Mouse (Mus musculus) frontal cortex, adult 2 months (tissue): ENCODE measurements around the gene Xkr7. TPM values are rescaled to one million over a fixed set of nuclear protein-coding genes. Genes with fewer than 3 reads are reported as not detected.
A peak's percentile ranks its signal among the peaks of the same experiment; 100 is the strongest.

Experiments
- DNase-seq, 2 experiments: peaks; one replicate each; pipeline ENCODE4 v3.0.0; 2022; ENCODE audit warnings: low spot score in 1 of 2; ENCODE audit errors: extremely low spot score in 1 of 2
- polyA plus RNA-seq: library from polyadenylated mRNA; depleted of rRNA; stranded (reverse); fragments of >200 nt; gene quantifications from 2 replicates; pipeline ENCODE4 v1.2.3, GENCODE M21; 2012; rRNA removed

Xkr7 gene
- polyA plus RNA-seq: 1.5 and 1.8 TPM in 2 replicates

DNA sequence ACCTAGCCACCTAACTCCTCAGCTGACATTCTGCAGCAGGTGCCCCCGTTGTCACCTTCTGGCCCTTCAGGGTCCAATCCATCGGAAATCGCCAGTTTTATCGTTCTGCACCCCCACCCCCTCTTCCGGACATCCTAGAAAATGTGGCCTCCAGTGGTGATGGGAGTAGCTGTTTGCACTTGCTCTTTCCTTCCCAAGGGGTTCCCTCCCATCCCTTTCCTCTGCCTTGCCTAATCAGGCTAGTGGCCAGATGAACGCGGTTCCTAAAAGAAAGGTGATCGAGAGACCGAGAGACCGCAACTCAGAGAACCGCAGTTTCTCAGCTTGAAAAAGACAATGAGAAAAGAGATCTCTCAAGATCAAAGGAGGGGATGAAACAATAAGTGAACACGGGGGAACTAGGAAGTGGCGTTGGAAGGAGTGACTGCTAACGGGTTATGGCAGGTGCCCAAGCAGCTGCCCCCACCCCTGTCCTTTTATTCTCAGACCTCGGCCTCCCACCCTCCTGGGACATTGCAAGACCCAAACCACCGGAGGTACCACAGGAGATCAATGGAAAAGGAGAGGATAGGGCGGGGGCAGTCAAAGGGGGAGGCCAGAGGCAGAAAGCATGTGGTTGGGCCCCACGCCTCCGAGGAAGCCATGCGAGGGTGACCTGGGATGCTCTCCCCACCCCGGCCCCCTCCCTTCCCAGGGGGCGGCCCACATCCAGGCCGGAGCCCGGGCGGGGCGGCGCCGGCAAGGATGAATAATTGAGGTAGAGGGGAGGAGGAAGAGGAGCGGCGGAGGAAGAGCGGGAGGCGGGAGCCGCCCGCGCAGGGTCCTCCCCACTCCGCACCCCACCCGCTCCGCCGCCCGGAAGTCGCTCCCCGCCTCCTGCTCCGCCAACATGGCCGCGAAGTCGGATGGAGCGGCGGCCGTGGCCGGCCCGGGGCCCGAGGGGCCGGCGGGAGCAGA is at the start of gene Xkr7:
Gene Xkr7 (plus strand): TSS at position 727 of the 957 bp plus-strand sequence.
- peak in 1 of 2 experiments; percentile 29 for DNase-seq

DNA sequence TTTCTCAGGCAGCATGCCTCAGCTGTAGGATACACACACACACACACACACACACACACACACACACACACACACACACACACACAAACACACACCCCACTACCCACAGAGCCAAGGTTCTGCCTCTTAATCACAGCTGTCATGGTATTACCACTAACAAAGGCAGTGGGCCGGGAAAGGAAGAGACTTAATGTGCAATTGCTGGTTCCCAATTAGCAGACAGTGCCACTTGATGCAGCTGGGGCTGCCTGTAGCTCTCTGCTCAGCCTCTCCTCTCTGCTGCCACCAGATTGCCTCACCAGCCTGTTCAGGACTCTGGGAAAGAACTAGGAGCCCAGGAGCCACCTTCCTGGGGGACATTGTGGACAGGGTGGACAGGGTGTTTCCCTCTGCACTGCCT is 46.1 kb upstream of the Xkr7 start:
- peak in 1 of 2 experiments; percentile 13 for DNase-seq

DNA sequence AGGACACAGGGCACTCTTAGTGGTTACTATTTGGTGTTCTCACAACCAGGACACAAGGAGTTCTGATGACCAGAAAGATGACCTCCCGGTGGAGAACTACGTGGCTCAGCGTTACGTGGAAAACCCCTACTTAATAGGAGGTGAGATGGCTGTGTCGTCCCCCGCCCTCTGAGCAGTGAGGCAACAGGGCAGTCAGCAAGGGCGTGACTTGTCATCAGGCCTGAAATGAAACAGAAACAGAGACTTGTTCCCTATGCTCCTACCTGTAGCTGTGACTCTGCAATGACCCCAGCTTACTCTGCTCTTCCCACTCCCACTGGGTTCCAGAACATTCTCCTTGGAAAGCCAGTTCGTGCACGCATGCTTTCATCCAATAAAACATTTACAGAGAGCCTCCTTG is 40.1 kb upstream of the Xkr7 start:
- no peak for DNase-seq

DNA sequence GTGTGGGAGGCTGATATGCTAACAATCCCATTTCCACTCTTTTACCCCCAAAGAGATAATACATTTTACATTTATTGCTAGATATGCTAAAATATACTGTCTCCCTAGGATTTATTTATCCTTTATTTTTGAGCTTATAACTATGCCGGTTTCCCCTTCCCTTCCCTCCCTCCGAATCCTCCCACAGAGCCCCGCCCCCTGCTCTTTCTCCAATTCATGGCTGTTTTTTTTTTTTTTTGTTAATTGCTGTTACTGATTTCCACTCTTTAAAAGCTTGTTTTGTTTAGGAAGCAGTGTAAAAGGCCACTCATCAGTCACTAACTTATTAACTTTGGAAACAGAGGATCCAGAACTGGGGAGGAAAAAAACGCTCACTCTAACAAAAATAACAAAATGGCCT is 34.6 kb upstream of the Xkr7 start:
- no peak for DNase-seq

DNA sequence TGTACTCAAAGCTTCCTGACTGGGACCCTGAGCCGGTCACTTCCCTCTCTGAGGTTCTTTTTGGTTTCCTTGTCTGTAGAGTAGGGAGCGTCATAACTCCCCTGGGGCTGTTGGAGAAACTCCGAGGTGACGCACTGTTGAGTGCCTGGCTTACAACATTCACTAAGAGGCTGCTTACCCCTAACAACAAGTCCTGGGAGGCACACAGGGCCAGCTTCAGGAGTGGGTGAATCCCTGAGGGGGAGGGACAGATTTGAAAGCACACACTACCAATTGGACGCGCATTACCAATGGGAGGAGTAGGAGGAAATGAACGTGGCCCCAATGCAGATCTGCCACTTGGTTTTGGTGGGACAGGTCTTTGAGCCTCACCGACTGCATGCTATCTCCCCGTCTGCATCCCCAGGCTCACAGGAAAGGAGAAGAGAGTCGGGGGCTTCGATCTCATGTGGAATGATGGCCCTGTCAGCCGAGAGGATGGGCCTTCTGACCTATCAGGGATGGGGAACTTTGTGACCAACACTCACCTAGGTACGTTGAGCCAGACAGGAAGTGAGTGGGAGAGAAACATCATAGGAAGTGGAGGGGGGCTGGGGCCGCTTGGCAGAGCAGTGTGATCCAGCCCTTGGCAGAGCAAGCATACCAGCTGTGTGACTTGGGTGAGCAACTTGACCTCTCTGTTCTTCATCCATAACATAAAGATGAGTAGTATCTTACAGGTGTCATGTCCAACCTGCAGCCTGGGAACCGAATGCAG is 29.0 kb upstream of the Xkr7 start:
- DNase-seq: no peak

DNA sequence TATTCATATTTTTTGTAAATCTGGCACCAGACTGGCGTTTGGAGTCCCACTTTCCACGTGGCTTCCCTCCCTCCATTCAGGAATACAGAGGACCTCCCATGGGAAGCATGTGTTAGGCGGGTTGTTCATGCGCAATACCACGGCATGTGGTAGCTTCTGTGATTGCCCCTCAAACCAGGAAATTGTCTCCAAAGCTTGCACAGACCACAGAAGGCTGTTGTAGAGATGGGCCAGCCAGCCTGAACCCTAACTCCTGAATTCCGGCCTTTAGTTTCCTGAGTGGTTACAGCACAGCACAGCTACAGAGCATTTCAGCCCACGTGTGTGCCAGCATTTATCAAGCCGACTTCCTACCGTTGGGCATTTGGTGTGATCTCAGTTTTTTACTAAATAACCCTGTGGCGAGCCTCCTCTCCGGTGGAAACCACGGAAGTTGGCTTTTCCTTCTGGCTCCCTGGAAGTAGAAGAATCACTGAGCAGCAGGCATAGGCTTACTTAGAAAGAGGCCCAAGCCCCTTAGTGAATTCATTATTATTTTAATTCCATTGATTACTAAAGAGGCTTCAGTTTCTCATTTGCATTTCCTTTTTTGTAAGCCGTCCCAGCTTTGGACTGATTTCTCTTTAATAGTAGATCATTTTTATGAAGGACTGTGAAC is 27.8 kb upstream of the Xkr7 start:
- DNase-seq: no peak

DNA sequence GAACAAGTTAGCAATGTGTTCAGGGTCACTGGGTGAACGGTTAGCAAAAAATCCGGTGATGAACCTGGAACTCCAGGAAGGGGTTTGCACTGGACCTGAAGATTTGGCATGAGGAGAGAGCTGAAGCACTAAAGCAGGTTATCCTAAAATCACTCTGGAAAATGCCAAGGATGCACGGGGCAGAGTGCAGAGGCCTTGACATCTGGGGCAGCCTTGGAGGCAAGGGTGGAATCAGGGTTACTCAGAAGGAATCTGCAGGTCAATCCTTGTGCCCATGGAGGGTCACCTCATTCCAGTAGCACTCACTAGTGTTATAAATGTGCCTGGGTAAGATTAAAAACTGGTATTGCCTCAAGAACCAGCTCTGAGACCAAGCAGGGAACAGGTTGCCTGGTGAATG is 25.7 kb upstream of the Xkr7 start:
- DNase-seq: no peak

DNA sequence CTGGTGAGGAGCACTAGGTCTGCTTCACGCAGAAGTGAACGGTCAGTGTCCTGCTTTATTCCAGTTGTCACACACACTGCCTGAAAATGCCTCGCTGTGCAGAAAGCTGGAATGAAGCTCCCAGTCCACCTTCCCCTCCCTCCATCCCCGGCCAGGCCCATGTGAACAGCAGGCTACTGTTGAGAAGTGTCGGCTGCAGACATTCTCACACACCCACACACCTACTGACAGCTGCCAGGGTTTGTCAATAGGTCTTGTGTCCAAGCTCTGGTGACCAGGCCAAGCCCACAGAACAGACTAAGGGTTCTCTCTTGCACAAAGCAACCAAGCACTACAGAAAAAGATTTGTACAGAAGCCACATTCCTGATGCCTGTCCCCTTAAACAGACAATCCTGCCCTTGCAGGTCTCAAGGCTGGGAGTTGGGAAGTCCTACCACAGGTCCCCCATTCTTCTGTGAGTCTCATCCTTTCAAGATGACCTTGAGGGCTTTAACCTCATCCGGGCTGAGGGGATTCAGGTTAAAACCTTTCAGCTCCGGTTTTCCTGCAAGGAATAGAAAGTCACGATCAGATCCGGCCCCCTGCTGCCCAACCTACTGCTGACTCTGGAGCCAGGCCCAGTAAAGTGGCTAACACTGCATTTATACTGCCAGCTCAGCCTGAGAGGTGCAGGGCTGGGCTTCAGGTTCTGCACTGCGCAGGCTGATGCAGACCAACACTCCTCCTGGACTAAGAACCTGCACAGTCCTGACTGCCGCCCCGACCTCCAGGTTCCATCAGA is 22.3 kb upstream of the Xkr7 start:
- DNase-seq: no peak

DNA sequence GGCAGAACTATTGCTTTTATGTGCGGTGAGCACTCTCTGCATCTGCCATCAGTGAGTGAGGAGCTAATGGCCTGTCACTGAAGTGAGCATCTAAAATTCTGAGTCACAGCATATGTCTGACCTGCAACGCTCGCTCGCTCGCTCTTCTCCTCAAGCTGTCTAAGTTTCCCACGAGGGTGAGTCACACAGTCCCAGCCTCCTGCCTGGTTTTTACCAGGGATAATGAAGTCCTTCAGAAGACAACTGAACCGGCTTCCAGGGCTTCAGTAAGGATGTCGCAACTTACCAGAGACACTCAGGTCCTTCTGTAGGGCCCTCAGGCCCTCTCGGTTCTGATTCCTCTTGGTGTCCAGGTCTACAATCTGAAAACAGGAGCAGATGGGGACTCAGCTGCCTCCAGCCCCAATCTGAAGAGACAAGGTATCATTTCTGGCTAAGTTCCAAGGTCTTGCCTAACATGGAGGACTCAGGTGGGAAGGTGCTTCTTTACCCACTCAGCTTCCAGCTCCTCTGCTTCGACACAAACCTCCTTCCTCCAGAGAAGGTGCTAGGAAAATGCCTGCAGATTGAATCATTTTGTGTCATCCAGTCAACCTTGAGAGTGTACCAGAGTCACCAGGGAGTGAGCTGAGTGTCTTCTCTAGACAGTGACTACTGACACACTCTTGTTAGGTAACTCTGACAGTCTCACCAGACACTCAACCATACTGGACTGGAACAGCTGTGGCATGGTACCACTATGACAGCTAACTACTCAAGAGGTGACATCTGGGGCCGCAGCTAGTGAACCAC is 17.7 kb upstream of the Xkr7 start:
- peak; percentile 37 to 63 for DNase-seq

DNA sequence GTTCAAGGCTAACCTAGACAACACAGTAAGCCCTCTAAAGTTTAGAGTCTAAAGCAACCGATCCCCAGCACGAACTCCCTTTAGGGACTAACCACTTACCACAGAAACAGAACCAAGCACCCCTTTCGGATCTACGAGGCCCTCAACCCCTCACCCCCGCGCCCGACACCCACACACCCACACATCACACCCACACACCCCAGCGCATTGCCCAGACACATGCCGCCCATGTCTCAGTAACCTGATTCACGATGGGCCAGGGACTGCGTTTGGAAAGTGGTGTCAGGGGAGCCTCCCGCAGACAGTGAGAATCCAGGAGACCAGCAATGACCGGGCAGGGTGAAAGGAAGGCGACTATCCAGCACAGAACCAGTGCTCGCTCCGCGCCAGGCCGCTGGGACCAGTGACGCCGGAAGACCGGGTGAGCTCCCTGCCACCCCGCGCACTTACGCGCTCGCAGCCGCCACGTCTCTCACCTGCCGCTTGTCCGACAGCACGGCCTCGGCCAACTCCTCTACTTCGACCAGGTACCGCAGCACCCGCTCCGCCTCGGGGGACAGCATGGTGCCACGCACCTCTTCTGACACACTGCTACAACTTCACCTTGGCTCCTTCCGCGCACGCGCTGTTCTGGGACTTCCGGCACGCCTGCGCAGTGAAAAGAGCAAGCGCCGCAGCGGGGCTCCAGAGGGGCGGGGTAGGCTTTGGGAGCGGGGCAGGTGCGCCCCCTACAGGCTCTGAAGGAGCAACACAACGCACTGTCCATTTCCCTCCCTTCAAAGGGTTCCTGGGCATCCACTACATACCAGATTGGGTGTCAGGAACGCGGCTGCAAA is 16.7 kb upstream of the Xkr7 start, which contains the start of gene Pdrg1:
Gene Pdrg1 (minus strand): TSS at position 670 of the 836 bp plus-strand sequence.
- DNase-seq: peak; percentile 89 to 98

DNA sequence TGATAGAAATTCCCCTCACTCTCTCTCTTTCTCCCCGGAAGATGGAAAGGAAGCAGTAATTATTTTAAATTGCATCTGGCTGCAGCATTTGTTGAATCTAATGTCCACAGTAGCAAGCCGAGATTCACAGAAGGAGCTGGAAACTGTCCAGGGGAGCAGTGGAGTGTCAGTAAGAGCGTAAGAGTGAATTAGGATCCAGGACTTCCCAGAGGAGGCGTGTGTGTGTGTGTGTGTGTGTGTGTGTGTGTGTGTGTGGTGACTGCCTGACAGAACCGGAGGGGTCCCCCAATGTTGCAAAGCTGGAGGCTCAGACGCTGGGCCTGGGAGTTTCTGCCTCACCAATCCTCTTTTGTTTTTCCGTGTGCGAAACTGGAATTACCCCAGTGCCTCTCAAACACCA is 15.8 kb upstream of the Xkr7 start:
- DNase-seq: peak in 1 of 2 experiments; percentile 28

DNA sequence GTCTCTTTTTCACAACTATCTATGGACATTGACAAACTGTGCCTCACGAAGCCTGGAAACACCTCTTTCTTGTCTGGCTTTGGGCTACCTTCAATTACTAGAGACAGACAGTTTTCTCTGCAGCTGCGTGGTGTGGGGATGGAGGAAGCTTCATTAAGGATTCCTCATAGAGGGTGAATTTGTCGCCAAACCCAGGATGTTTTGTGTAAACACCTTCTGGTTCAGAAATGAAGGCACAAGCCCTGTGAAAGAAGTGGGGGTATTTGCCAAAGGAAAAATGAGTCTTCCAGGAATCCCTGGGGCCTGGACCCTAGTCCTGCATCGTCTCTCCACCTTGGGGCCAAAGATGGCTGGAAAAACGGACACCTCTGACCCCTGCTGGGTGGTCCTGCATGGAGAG is 14.9 kb upstream of the Xkr7 start:
- no peak for DNase-seq

DNA sequence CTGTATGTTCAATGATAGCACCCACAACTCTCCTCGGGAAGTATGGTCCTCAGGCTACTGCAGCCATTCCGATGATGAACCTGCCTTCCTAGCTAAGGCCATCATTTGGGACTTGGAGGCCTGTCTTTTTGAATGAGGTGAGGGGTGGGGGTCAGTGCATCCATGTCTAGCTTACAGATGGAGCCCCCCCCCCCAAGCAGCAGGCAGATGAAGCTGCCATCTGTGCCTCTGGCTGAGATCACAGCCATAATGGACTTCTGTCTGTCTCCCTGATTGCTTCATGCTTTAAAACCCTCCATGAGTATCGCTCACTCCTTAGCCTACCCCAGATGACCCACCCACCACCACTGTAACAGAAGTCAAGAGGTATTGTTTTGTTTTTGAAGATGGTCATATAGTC is 12.3 kb upstream of the Xkr7 start:
- no peak for DNase-seq

DNA sequence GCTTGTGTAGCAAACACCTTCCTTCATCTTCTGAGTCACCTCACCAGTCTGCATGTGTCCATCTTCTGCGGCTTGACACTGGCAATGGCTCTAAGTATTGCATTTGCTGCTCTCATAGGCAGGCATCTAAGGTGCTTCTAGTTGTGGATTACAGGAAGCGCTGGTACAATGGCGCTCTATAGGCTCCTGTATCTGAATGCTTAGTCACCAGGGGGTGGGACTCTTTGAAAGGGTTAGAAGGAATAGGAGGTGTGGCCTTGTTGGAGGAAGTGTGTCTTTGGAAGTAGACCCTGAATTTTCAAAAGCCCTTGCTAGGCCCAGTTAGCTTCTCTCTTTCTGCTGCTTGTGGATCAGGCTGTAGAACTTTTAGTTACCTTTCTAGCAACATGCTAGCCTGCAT is 10.5 kb upstream of the Xkr7 start:
- no peak for DNase-seq

DNA sequence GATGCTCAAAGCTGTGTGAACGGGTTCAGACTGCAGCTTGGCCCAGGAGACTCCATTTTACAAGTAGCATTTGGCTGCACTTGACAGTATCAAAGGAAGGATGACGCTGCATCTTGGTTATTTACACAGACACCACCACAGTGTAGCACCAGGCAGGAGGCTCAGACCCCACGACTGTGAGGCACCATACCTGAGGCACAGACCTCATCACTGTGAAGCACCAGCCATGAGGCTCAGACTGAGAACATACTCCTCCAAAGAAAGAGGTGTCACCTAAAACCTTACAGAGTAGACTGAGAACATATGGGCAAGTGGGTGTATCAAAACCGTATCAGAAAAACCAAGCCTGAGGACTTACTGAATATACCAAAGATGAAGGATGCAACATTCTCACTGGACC is 8.8 kb upstream of the Xkr7 start:
- peak in 1 of 2 experiments; percentile 43 for DNase-seq

DNA sequence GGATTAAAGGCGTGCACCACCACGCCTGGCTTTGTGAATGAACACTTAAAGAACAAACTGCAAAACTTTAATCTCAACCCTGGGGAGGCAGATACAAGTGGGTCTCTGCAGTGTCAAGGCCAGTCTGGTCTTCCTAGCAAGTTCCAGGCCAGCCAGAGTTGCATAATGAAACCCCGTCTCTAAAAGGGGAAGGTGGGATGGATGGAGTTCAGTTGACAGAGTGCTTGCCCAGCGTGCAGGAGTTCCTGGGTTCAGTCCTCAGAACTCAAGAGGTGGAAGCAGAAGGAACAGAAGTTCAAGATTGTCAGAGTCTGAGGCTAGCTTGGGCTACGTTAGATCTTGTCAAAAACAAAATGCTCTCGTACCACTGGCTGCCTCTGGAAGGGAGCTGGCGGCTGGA is 5.6 kb upstream of the Xkr7 start:
- no peak for DNase-seq

DNA sequence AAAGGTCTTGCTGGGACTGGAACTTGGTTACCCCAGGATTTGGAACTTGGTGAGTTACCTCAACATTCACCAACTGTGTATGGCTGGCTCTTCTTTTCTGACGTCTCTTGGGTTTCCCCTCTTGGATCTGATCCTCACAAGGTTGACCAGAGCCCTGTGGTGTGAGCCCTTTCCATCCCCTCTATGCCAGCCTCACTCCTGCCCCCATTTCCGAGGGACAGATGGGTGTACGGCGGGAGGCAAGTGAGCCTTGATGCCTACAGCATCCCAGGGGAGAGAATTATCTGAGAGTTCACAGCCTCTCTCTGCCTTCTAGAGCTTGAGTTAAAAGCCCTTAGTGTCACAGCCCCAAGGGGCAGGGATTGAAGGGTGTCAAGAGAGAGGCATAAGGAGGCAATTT is 4.2 kb upstream of the Xkr7 start:
- no peak for DNase-seq

DNA sequence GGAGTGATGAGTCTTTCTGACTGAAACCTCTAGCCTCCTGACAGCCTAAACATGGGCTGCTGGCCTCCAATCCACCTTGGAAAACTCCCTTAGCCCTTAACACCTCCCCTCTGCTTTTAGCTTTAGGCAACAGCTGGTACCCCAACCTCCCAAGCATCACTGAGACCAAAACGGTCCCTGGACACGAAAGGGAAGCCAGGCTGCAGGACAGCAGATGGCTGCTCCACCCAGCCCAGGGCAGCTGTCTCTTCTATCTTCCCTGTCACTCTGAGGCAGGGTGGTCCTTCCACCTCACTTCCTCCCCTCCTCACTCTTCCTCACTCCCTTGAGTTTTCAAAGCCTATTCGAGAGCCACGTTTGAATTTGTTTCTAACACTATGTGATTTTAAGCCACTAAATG is 1.2 kb upstream of the Xkr7 start:
- no peak for DNase-seq
